Mouse (Mus musculus) hindbrain, embryonic 11.5 days (tissue): ENCODE data around the gene Fbxo30. TPM values are rescaled to one million over a fixed set of nuclear protein-coding genes. Genes with fewer than 3 reads are reported as not detected.
"Not testable (repeated sequence)": the region's sequence is repeated elsewhere in the genome, so short reads cannot be mapped to it uniquely, and the experiment has no call there.

Experiments
- ATAC-seq: fragments of 200-750 bp; cut with Nextera tagmentation; 2 replicates; pipeline ENCODE4 v1.8.0; 2017; ENCODE audit warnings: mild to moderate bottlenecking, moderate TSS enrichment, moderate library complexity; ENCODE audit not compliant: low FRiP score
- DNase-seq: peaks from one replicate; pipeline ENCODE4 v3.0.0-alpha.2; 2015; ENCODE audit warnings: low spot score
- H3K27ac ChIP-seq: fragments of 300-500 bp; sonication (generic); 2 replicates; pipeline ENCODE4 v1.5.1; 2014; ENCODE audit warnings: mild to moderate bottlenecking, low read depth, low read length
- H3K27me3 ChIP-seq: fragments of 300-500 bp; sonication (generic); 2 replicates; pipeline ENCODE4 v1.6.1; 2014; ENCODE audit warnings: mild to moderate bottlenecking, low read length, moderate library complexity, mixed read lengths; ENCODE audit not compliant: control insufficient read depth, insufficient read depth
- H3K36me3 ChIP-seq: fragments of 300-500 bp; sonication (generic); 2 replicates; pipeline ENCODE4 v1.6.1; 2014; ENCODE audit warnings: mild to moderate bottlenecking, low read length, moderate library complexity, mixed read lengths; ENCODE audit not compliant: control insufficient read depth, insufficient read depth
- H3K4me1 ChIP-seq: fragments of 300-500 bp; sonication (generic); replicated peaks from 2 replicates; pipeline ENCODE4 v1.6.1; 2014; ENCODE audit warnings: low read length, mixed read lengths; ENCODE audit not compliant: control insufficient read depth, insufficient read depth
- H3K4me2 ChIP-seq: fragments of 300-500 bp; sonication (generic); replicated peaks from 2 replicates; pipeline ENCODE4 v1.6.1; 2014; ENCODE audit warnings: mild to moderate bottlenecking, low read depth, low read length
- H3K4me3 ChIP-seq: fragments of 300-500 bp; sonication (generic); 2 replicates; pipeline ENCODE4 v1.5.1; 2014; ENCODE audit warnings: low read depth, low read length
- H3K9ac ChIP-seq: fragments of 300-500 bp; sonication (generic); 2 replicates; pipeline ENCODE4 v1.6.1; 2014; ENCODE audit warnings: low read depth, low read length
- H3K9me3 ChIP-seq: fragments of 300-500 bp; sonication (generic); 2 replicates; pipeline ENCODE4 v1.6.1; 2016; ENCODE audit warnings: low read length; ENCODE audit not compliant: control insufficient read depth
- WGBS: fragments of 180-500 bp; shearing (Covaris S2); extraction: QIAGEN DNeasy Blood & Tissue Kit; methylation state at CpG from one replicate; pipeline ENCODE4 v1.1.7; 2014; 5-methylcytosine and 5-hydroxymethylcytosine counted together
- polyA plus RNA-seq: library from polyadenylated mRNA; unstranded; fragments of >200 nt; fragmentation: Nextera tagmentation; extraction: Ambion mirVana; gene quantifications from 2 replicates; pipeline ENCODE4 v1.2.1, GENCODE M21; 2014

Fbxo30 gene
- polyA plus RNA-seq, 1 experiment from 2014 or later = 39.2 TPM

DNA sequence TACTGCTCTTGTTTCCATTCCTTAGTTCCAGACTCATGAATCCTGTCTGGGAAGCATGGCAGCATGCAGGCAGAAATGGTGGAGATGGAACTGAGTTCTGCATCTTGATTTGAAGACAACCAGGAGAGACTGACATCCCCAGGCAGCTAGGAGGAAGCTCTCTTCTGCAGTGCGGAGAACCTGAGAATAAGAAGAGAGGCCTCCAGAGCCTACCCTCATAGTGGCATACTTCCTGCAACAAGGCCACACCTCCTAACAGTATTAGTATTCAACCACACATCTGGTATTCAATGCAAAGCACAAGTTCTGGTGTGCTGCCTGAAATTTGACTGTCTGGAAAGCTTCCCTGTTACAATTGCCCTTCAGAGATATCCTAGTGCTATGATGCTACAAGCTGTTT, 28.7 kb downstream of the Fbxo30 start:
- no peak overlapping the region for H3K27ac ChIP-seq
- ATAC-seq (no peak), DNase-seq (no peak)
- no peaks in the 10 kb centered on the region for H3K36me3 ChIP-seq
- no peak overlapping the region for H3K4me3 ChIP-seq
- H3K4me1 ChIP-seq = no peaks in the 10 kb centered on the region
- H3K4me2 ChIP-seq = no peak overlapping the region
- WGBS = 100% methylated on average over 1 of the region's 1 CpGs
- H3K27me3 ChIP-seq = no peaks in the 10 kb centered on the region
- no peak overlapping the region for H3K9ac ChIP-seq
- H3K9me3 ChIP-seq = no peaks in the 10 kb centered on the region

DNA sequence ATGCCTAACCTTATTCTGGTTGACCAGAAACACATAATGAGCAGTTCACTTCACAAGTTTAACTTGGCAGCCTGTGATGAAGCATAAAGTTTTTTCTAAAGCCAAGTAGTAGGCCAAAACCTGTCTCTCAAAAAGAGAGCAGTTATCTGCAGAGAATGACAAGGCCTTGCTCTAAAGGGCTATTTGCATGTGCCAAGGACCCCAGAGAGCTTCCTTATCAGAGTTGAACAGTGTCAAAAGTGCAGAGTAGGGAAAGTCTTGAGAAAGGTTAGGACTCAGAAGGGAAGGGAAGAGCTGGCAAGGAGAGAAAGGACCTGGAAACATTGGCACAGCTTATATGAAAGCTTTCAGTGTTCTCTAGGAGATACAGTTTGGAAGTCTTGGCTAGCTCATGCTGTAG, 29.4 kb downstream of the Fbxo30 start:
- Histone ChIP-seq H3K27me3 (no peaks in the 10 kb centered on the region), H3K4me3 (no peak overlapping the region), H3K36me3 (no peaks in the 10 kb centered on the region), H3K9me3 (no peaks in the 10 kb centered on the region), H3K4me1 (no peaks in the 10 kb centered on the region), H3K9ac (no peak overlapping the region), H3K27ac (no peak overlapping the region), H3K4me2 (no peak overlapping the region)
- no peak for DNase-seq
- no peak for ATAC-seq

DNA sequence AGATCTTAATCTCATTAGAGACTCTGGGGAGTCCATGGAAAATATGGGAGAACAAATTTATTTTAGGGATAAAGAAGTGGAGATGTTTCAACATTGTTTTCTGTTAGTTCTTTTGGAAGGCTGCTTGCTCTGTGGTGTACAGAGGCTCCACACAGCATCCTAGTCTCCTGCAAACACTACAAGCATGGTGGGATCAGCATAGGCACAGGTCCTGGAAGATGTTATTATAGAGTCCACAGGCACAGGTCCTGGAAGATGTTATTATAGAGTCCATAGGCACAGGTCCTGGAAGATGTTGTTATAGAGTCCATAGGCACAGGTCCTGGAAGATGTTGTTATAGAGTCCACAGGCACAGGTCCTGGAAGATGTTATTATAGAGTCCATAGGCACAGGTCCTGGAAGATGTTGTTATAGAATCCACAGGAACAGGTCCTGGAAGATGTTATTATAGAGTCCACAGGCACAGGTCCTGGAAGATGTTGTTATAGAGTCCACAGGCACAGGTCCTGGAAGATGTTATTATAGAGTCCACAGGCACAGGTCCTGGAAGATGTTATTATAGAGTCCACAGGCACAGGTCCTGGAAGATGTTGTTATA, 36.8 kb downstream of the Fbxo30 start:
- not testable (repeated sequence) for DNase-seq

DNA sequence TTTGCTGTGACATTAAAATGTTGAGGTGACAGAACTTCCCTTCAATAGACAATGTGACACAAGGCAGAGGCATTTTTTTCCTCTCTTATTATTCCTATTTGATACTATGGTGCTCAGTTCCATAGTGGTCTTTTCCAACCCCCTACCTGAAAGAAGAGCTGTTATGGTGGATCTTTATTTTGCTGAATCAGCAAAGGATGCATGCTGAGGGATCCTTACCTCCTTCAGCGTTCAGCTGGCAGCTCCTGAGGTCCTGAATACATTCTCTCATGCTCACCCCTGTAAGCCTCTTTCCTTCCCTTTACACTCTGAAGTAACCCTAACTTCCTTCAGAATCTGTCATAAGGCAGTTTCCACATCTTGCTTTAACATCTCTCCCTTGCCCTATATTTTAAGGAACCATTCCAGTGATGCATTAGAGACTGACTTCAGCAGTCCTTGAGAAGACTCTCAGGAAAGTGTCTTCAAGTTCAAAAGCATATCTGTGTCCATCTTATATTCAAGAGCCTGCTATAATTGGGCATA, 38.4 kb downstream of the Fbxo30 start:
- Histone ChIP-seq H3K27me3 (no peaks in the 10 kb centered on the region), H3K36me3 (no peaks in the 10 kb centered on the region), H3K27ac (no peak overlapping the region), H3K4me3 (no peak overlapping the region), H3K4me1 (no peaks in the 10 kb centered on the region), H3K9me3 (no peaks in the 10 kb centered on the region), H3K4me2 (no peak overlapping the region), H3K9ac (no peak overlapping the region)
- WGBS = 75% methylated on average over 1 of the region's 1 CpGs
- DNase-seq (no peak), ATAC-seq (no peak)

More for the DNA sequence above, 36.8 kb downstream of the Fbxo30 start:
- not testable (repeated sequence) for H3K4me1 ChIP-seq, H3K27ac ChIP-seq, H3K9ac ChIP-seq, H3K9me3 ChIP-seq, H3K27me3 ChIP-seq, ATAC-seq, H3K4me3 ChIP-seq, H3K36me3 ChIP-seq, H3K4me2 ChIP-seq

DNA sequence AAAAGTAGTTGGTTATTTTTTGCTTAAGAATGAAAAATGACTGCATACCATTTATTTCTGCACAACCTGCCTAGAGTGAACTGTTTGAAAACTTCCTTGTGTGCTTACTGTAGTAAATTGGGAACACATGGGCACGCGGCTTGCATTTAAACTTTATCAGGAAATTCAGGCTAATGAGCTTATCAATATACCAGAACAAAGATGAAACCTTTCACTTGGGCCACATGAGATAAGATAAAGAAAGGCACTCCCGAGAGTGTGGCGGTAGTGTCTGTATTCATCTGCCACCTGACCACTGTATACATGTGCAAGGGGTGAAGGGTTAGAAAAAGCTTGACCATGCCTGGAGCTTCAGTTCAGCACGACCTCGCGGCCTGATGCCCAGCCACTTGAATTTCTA, 41.2 kb downstream of the Fbxo30 start:
- H3K9ac ChIP-seq = no peak overlapping the region
- WGBS = 90% methylated on average over 7 of the region's 7 CpGs

DNA sequence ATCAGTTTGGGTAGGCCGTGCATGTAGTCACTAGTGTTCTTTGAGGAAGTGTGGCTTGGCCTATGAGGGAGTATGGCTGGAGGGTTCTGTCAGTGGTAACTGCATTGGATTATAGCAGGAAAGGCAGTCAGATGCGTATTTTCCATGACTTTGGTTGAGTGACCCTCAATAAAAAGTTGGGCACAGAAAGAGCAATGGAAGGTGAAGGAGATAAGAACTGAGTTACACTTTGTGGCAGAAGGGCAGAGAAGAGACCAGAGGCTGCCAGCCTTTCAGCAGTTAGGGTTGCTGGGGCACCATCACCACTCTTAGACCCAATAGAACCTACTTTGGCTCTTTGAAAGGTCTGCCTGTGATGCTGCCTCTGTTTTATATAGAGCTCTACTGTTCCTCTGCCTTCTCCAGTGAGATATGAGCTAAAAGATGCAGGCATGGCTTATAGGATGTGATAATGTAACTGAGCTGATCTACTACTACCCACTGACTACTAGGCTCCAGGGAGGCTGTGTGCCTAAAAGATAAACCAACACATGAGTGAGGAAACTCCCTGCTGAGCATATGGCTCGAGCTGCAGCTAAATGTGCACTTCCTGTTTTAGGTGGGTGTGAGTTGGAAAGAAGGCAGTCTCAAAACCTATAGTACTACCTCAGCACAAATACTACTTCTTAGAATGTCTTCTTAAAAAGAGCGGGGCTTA, 42.2 kb downstream of the Fbxo30 start:
- Histone ChIP-seq H3K9me3 (no peaks in the 10 kb centered on the region), H3K4me1 (no peaks in the 10 kb centered on the region), H3K4me3 (no peak overlapping the region), H3K27ac (no peak overlapping the region), H3K4me2 (no peak overlapping the region), H3K36me3 (no peaks in the 10 kb centered on the region), H3K9ac (no peak overlapping the region), H3K27me3 (no peaks in the 10 kb centered on the region)
- DNase-seq (no peak), ATAC-seq (no peak)
- 73% methylated on average over 4 of the region's 4 CpGs for WGBS

More for the DNA sequence above, 41.2 kb downstream of the Fbxo30 start:
- no peak for ATAC-seq
- no peaks in the 10 kb centered on the region for H3K27me3 ChIP-seq
- DNase-seq = no peak
- no peak overlapping the region for H3K4me3 ChIP-seq
- no peak overlapping the region for H3K4me2 ChIP-seq
- no peak overlapping the region for H3K27ac ChIP-seq
- no peaks in the 10 kb centered on the region for H3K36me3 ChIP-seq
- H3K9me3 ChIP-seq = no peaks in the 10 kb centered on the region
- no peaks in the 10 kb centered on the region for H3K4me1 ChIP-seq

DNA sequence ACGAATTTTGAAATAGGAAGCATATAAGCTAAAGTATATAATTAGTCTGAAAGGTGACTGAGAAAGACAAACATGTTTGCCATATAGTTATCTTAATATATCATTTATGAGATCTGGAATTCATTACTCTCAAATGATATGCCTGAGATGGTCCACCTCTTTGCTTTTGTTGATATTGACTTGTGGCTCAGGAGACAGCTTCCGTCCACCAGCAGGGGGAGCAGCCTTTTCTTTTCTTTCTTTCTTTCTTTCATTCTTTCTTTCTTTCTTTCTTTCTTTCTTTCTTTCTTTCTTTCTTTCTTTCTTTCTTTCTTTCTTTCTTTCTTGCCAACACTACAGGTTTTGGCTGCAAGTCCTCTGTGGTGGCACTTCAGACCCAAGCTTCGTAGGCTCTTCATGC, 45.4 kb downstream of the Fbxo30 start:
- WGBS = 86% methylated on average over 3 of the region's 3 CpGs
- Histone ChIP-seq H3K4me1 (no peaks in the 10 kb centered on the region), H3K9me3 (no peaks in the 10 kb centered on the region), H3K4me2 (no peak overlapping the region), H3K9ac (no peak overlapping the region), H3K27me3 (no peaks in the 10 kb centered on the region), H3K27ac (no peak overlapping the region), H3K4me3 (no peak overlapping the region), H3K36me3 (no peaks in the 10 kb centered on the region)
- ATAC-seq (no peak), DNase-seq (no peak)

DNA sequence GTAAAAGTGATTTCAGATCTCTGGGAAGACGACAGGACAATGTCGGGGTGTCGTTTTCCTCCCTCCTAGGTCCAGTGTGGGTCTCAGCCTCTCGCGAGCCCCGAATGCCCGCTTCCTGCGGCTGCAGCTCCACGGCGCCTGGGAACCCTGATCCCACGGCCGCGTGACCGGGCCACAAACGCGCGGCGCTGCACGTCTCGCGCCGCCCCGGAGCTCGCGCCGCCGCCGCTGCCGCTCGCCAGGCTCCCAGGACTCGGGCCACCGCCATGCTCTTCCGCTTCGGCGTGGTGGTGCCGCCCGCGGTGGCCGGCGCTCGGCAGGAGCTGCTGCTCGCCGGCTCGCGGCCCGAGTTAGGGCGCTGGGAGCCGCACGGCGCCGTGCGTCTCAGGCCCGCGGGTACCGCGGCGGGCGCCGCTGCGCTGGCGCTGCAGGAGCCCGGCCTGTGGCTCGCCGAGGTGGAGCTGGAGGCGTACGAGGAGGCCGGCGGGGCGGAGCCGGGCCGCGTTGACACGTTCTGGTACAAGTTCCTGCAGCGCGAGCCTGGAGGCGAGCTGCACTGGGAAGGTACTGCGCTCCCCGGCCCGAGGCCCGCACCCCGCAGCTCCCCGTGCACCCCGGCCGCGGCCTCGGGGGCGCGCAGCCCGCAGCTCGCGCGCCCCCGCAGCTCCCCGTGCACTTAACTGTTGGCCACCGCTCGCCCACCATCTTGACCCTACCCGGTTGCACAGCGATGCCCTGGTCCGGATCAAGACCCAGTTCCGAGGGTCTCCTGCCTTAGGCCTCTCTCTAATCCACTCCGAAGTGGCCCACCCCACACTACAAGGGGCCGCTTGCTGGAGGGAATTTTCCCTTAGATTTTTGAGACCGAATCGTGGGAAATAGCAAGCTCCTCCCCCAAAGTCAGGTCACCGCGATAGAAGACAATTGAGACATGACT, 62.3 kb downstream of the Fbxo30 start, which contains the start of gene Epm2a:
Epm2a (plus strand) TSS at position 200 of the 937 bp plus-strand sequence.
- Histone ChIP-seq H3K4me1 (no peaks in the 10 kb centered on the region), H3K9ac (peak within 1 kb of the TSS; percentile 90), H3K4me2 (peak within 1 kb of the TSS; percentile 76), H3K4me3 (peak within 1 kb of the TSS; percentile 67), H3K36me3 (no peaks in the 10 kb centered on the region), H3K27ac (peak within 1 kb of the TSS; percentile 95), H3K9me3 (no peaks in the 10 kb centered on the region), H3K27me3 (no peaks in the 10 kb centered on the region)
- DNase-seq (peak; percentile 81), ATAC-seq (peak; percentile 97)
- WGBS = under 1% methylated on average over 92 of the region's 106 CpGs
